Mouse (Mus musculus): Measurements from ENCODE around the gene Olfr146. TPM values are rescaled to one million over a fixed set of nuclear protein-coding genes. Genes with fewer than 3 reads are reported as not detected.

Gene Olfr146
- polyA plus RNA-seq (2016; fragmentation: Nextera tagmentation; extraction: Ambion mirVana) = not detected in 2 replicates

DNA sequence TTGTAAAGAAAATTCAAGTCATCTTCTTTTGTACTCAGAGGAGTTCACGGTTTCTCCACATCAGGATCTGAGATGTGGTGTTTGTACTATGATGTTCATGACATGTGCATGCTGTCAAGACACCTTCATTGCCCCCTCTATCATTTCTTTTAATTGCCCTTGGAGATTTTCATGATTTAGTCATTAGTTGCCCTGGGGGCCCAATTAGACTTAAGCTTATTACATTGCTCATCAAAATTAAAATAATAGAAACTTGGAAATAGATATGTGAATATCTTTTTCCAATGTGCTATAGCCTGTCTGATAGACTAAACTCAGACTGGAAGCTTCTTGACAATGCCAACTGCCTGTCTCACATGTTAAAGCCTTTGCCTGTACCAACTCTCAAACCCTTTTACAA is at the start of gene Olfr146:
Gene Olfr146 (minus strand): TSS at position 101 of the 400 bp plus-strand sequence.
- H3K36me3 ChIP-seq = no peaks in the 10 kb centered on the region
- H3K4me2 ChIP-seq (replicated peaks) = no peak within 1 kb of the TSS
- H3K27me3 ChIP-seq = no peaks in the 10 kb centered on the region
- no peak within 1 kb of the TSS for H3K9ac ChIP-seq (replicated peaks)
- H3K27ac ChIP-seq (replicated peaks) = no peak within 1 kb of the TSS
- H3K4me1 ChIP-seq = no peaks in the 10 kb centered on the region
- no peaks in the 10 kb centered on the region for H3K9me3 ChIP-seq
- 92% methylated on average over 1 of the region's 1 CpGs for WGBS
- no peak within 1 kb of the TSS for H3K4me3 ChIP-seq
- no peak for ATAC-seq (ENCODE audit: low FRiP score, low read depth)

DNA sequence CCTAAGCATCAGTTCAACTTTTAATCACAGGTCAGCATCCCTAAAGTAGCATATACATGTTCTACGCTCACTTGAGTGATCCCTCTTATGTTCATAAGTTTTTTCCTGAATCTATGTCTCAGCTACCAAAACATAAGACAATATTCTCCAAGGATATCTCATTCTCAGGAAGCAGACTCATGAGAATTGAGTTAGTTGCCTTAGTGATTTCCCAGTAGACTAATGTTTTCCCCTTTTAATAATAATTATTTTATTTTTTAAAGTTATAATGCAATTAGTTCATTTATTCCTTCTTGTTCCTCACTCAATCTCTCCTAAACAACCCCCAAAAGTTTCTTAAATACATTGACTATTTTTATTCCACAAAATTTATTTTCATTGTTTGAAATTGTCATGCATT is 41.7 kb upstream of the Olfr146 start, which contains the start of gene Olfr937:
Gene Olfr937 (minus strand): TSS at position 101 of the 400 bp plus-strand sequence.
- Histone ChIP-seq H3K9me3 (no peaks in the 10 kb centered on the region), H3K4me2 (replicated peaks) (no peak within 1 kb of the TSS), H3K9ac (replicated peaks) (no peak within 1 kb of the TSS), H3K4me3 (no peak within 1 kb of the TSS), H3K27me3 (no peaks in the 10 kb centered on the region), H3K27ac (replicated peaks) (no peak within 1 kb of the TSS), H3K36me3 (no peaks in the 10 kb centered on the region), H3K4me1 (no peaks in the 10 kb centered on the region)
- WGBS = 86% methylated on average over 1 of the region's 1 CpGs
- no peak for ATAC-seq (ENCODE audit: low FRiP score, low read depth)

- H3K9ac ChIP-seq (replicated peaks) = no peak within 1 kb of the TSS
- no peak within 1 kb of the TSS for H3K4me2 ChIP-seq (replicated peaks)
- no peaks in the 10 kb centered on the region for H3K9me3 ChIP-seq
- H3K4me1 ChIP-seq = no peaks in the 10 kb centered on the region
- H3K4me3 ChIP-seq = no peak within 1 kb of the TSS
- no peaks in the 10 kb centered on the region for H3K36me3 ChIP-seq
- H3K27me3 ChIP-seq = no peaks in the 10 kb centered on the region
- no peak within 1 kb of the TSS for H3K27ac ChIP-seq (replicated peaks)
- no peak for ATAC-seq (ENCODE audit: low FRiP score, low read depth)
- 88% methylated on average over 2 of the region's 2 CpGs for WGBS
These were observed 23.6 kb downstream of the Olfr146 start, which contains the start of gene Olfr935 for GRCm38 (mm10) chr9:38999583-38999982. Olfr935 (minus strand) TSS chr9:38999683.

DNA sequence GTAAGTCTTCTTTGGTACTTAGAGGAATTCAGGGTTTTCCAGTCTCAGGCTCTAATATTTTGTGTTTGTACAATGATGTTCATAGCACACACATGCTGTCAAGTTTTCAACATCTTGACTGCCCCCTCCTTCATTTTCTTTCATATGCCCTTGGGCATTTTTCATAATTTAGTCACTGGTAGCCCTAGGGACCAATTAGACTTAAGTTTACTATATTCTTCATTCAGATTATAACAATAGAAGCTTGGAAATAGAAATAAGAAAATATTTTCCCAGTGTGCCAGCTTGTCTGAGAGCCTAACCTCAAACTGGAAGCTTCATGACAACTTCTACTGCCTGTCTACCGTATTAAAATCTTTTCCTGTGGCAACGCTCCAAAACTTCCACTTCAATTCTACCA is 35.0 kb downstream of the Olfr146 start, which contains the start of gene Olfr934:
Gene Olfr934 (minus strand): TSS at position 101 of the 400 bp plus-strand sequence.
- H3K4me2 ChIP-seq (replicated peaks) = no peak within 1 kb of the TSS
- ATAC-seq (ENCODE audit: low FRiP score, low read depth) = no peak
- H3K36me3 ChIP-seq = no peaks in the 10 kb centered on the region
- no peak within 1 kb of the TSS for H3K4me3 ChIP-seq
- H3K27ac ChIP-seq (replicated peaks) = no peak within 1 kb of the TSS
- no peak within 1 kb of the TSS for H3K9ac ChIP-seq (replicated peaks)
- H3K27me3 ChIP-seq = no peaks in the 10 kb centered on the region
- no peaks in the 10 kb centered on the region for H3K9me3 ChIP-seq
- 92% methylated on average over 2 of the region's 2 CpGs for WGBS
- H3K4me1 ChIP-seq = no peaks in the 10 kb centered on the region

- H3K4me2 ChIP-seq (replicated peaks) = no peak within 1 kb of the TSS
- no peak within 1 kb of the TSS for H3K27ac ChIP-seq (replicated peaks)
- no peaks in the 10 kb centered on the region for H3K27me3 ChIP-seq
- H3K9ac ChIP-seq (replicated peaks) = no peak within 1 kb of the TSS
- no peak within 1 kb of the TSS for H3K4me3 ChIP-seq
- no peak for ATAC-seq (ENCODE audit: low FRiP score, low read depth)
- no peaks in the 10 kb centered on the region for H3K9me3 ChIP-seq
- WGBS = 83% methylated on average over 4 of the region's 4 CpGs
- no peaks in the 10 kb centered on the region for H3K36me3 ChIP-seq
- H3K4me1 ChIP-seq = no peaks in the 10 kb centered on the region
These were observed 51.2 kb downstream of the Olfr146 start, which contains the start of gene Olfr933 for GRCm38 (mm10) chr9:38972013-38972412. Olfr933 (plus strand) TSS chr9:38972313.

Small RNAs within 50 kb of the gene (microRNA-seq; reads per million reads assigned to microRNA genes)
- not detected for gene Gm25529

Other genes starting within 250 kb of the Olfr146 start
- not detected in 2 replicates for gene Olfr922, start 208.8 kb downstream of the Olfr146 start, polyA plus RNA-seq (2016; fragmentation: Nextera tagmentation; extraction: Ambion mirVana)
- gene Olfr923, start 196.8 kb downstream of the Olfr146 start, polyA plus RNA-seq (2016; fragmentation: Nextera tagmentation; extraction: Ambion mirVana) = not detected in 2 replicates
- gene Olfr924, start 178.9 kb downstream of the Olfr146 start, polyA plus RNA-seq (2016; fragmentation: Nextera tagmentation; extraction: Ambion mirVana) = not detected in 2 replicates
- not detected in 2 replicates for gene Olfr26, start 168.3 kb downstream of the Olfr146 start, polyA plus RNA-seq (2016; fragmentation: Nextera tagmentation; extraction: Ambion mirVana)
- not detected in 2 replicates for gene Olfr926, start 146.3 kb downstream of the Olfr146 start, polyA plus RNA-seq (2016; fragmentation: Nextera tagmentation; extraction: Ambion mirVana)
- not detected in 2 replicates for gene Olfr930, start 93.6 kb downstream of the Olfr146 start, polyA plus RNA-seq (2016; fragmentation: Nextera tagmentation; extraction: Ambion mirVana)
- gene Olfr933, start 51.1 kb downstream of the Olfr146 start, polyA plus RNA-seq (2016; fragmentation: Nextera tagmentation; extraction: Ambion mirVana) = not detected in 2 replicates
- gene Olfr934, start 35.1 kb downstream of the Olfr146 start, polyA plus RNA-seq (2016; fragmentation: Nextera tagmentation; extraction: Ambion mirVana) = not detected in 2 replicates
- gene Olfr935, start 23.7 kb downstream of the Olfr146 start, polyA plus RNA-seq (2016; fragmentation: Nextera tagmentation; extraction: Ambion mirVana) = not detected in 2 replicates
- not detected in 2 replicates for gene Olfr937, start 41.6 kb upstream of the Olfr146 start, polyA plus RNA-seq (2016; fragmentation: Nextera tagmentation; extraction: Ambion mirVana)
- gene Olfr938, start 55.5 kb upstream of the Olfr146 start, polyA plus RNA-seq (2016; fragmentation: Nextera tagmentation; extraction: Ambion mirVana) = not detected in 2 replicates
- not detected in 2 replicates for gene Olfr27, start 104.8 kb upstream of the Olfr146 start, polyA plus RNA-seq (2016; fragmentation: Nextera tagmentation; extraction: Ambion mirVana)
- gene Olfr943, start 142.9 kb upstream of the Olfr146 start, polyA plus RNA-seq (2016; fragmentation: Nextera tagmentation; extraction: Ambion mirVana) = not detected in 2 replicates
- not detected in 2 replicates for gene Olfr944, start 178.5 kb upstream of the Olfr146 start, polyA plus RNA-seq (2016; fragmentation: Nextera tagmentation; extraction: Ambion mirVana)
- gene Olfr1537, start 226.6 kb upstream of the Olfr146 start, polyA plus RNA-seq (2016; fragmentation: Nextera tagmentation; extraction: Ambion mirVana) = not detected in 2 replicates

All from midbrain, embryonic 12.5 days (tissue).